Mouse (Mus musculus): ENCODE measurements around the gene Srgap1. TPM values are rescaled to one million over a fixed set of nuclear protein-coding genes. Genes with fewer than 3 reads are reported as not detected.

Srgap1 gene
- total and polyA plus RNA-seq, 2 experiments from 2014 or later: 28.5 to 31.1 TPM

DNA sequence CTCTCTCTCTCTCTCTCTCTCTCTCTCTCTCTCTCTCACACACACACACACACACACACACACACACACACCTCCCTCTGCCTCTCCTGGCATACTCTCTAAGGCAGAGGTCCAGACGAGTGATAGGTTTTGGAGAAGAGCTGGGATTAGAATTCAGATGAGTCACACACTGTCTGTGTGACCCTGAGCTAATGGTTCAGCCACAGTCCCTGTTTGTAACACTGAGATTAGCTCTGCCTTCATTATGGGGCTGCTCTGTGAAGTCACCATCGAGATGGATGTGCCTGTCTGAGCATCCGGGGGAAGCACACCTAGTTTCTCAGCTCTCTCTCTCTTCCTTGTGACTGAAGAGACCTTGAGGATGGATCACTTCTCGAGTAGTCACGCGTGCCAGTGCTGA is 157.1 kb downstream of the Srgap1 start:
- no peak for TF ChIP-seq CTCF (IDR thresholded peaks at IDR 0.05)
- H3K36me3 ChIP-seq (ENCODE audit: insufficient read depth, low read length): no peaks in the 10 kb centered on the region
- no peaks in the 10 kb centered on the region for H3K9me3 ChIP-seq (ENCODE audit: low read length)
- peaks cover 13% of the 10 kb centered on the region; the same call in 1 of the 2 replicates for H3K4me1 ChIP-seq (ENCODE audit: insufficient read depth, low read length)
- DNase-seq (ENCODE audit: low spot score) (no peak), ATAC-seq (ENCODE audit: low FRiP score) (no peak)
- H3K27ac ChIP-seq (ENCODE audit: low read depth, low read length): no peak overlapping the region
- H3K4me3 ChIP-seq (ENCODE audit: low read depth, low read length): no peak overlapping the region
- no peak overlapping the region for H3K4me2 ChIP-seq (ENCODE audit: low read depth, low read length, poor library complexity, severe bottlenecking)
- no peak overlapping the region for H3K9ac ChIP-seq (replicated peaks; ENCODE audit: low read length, poor library complexity, severe bottlenecking)
- 43% methylated on average over 6 of the region's 6 CpGs for WGBS
- no peaks in the 10 kb centered on the region for H3K27me3 ChIP-seq (ENCODE audit: insufficient read depth, low read length)

DNA sequence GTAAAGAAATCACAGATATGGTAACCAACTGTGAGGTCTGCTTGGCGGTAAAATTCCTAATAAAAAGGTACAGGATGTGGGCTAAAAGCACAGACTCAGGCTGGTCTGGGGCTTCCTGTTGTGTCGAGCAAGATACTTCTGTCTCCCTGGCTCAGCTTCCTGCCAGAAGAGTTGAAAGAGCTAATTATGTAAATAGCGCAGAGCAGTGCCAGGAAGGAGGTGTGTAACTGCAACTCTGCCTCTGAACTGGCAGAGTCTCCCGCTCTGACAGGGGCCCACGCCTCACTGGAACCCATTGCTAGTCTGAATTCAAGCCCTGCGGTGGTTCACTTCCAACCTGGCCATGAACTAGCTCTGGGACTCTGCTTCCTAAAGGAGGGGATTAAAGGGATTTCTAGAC is 160.3 kb downstream of the Srgap1 start:
- Histone ChIP-seq H3K4me3 (ENCODE audit: low read depth, low read length) (no peak overlapping the region), H3K36me3 (ENCODE audit: insufficient read depth, low read length) (no peaks in the 10 kb centered on the region), H3K4me2 (ENCODE audit: low read depth, low read length, poor library complexity, severe bottlenecking) (no peak overlapping the region), H3K4me1 (ENCODE audit: insufficient read depth, low read length) (peaks cover 17% of the 10 kb centered on the region; the same call in 1 of the 2 replicates), H3K9ac (replicated peaks; ENCODE audit: low read length, poor library complexity, severe bottlenecking) (no peak overlapping the region), H3K9me3 (ENCODE audit: low read length) (no peaks in the 10 kb centered on the region), H3K27ac (ENCODE audit: low read depth, low read length) (0 out of 2 replicates have a peak overlapping the region, but pooled peaks have one; percentile 1), H3K27me3 (ENCODE audit: insufficient read depth, low read length) (no peaks in the 10 kb centered on the region)
- WGBS: 15% methylated on average over 6 of the region's 6 CpGs
- DNase-seq (ENCODE audit: low spot score) (peak; percentile 74), ATAC-seq (ENCODE audit: low FRiP score) (no peak)
- TF ChIP-seq CTCF (IDR thresholded peaks at IDR 0.05): no peak

DNA sequence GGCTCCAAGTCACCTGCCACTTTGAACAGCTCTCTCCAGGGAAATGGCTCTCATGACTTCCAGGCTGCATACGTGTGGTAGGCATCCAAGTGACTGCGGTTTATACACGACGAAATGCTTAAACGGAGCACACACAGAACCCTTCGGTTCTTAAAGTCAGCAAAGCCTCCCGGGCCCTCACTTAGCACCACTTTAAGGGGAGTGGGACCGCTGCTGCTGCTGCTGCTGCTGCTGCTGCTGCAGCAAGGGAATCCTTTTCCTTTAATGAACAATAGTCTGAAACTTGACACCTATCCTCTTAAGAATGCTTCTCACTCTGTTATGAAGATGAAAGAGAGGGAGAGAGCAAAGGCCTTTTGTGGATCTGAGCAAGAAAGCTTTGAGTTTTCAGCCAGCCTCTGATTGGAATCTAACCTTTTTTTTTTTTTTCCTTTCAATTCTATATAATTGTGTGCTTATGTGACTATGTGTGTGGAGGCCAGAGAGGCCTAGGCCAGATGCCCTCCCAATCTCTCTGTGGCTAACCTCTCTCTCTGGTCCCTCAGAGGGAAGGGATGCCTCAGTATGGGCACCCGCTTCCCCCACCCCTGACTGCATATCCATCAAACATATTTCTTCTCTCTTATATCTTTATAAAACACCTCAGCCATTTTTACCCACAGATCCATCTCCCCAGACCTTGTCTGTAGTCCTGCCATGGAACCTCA is 161.4 kb downstream of the Srgap1 start:
- peaks cover 17% of the 10 kb centered on the region; the same call in 1 of the 2 replicates for H3K4me1 ChIP-seq (ENCODE audit: insufficient read depth, low read length)
- H3K9me3 ChIP-seq (ENCODE audit: low read length): no peaks in the 10 kb centered on the region
- 18% methylated on average over 9 of the region's 9 CpGs for WGBS
- H3K4me3 ChIP-seq (ENCODE audit: low read depth, low read length): no peak overlapping the region
- no peaks in the 10 kb centered on the region for H3K36me3 ChIP-seq (ENCODE audit: insufficient read depth, low read length)
- no peak overlapping the region for H3K4me2 ChIP-seq (ENCODE audit: low read depth, low read length, poor library complexity, severe bottlenecking)
- H3K27ac ChIP-seq (ENCODE audit: low read depth, low read length): peak overlapping the region; percentile 21; the same call in 1 of the 2 replicates
- H3K27me3 ChIP-seq (ENCODE audit: insufficient read depth, low read length): no peaks in the 10 kb centered on the region
- DNase-seq (ENCODE audit: low spot score): no peak
- no peak for TF ChIP-seq CTCF (IDR thresholded peaks at IDR 0.05)
- no peak for ATAC-seq (ENCODE audit: low FRiP score)
- H3K9ac ChIP-seq (replicated peaks; ENCODE audit: low read length, poor library complexity, severe bottlenecking): no peak overlapping the region

DNA sequence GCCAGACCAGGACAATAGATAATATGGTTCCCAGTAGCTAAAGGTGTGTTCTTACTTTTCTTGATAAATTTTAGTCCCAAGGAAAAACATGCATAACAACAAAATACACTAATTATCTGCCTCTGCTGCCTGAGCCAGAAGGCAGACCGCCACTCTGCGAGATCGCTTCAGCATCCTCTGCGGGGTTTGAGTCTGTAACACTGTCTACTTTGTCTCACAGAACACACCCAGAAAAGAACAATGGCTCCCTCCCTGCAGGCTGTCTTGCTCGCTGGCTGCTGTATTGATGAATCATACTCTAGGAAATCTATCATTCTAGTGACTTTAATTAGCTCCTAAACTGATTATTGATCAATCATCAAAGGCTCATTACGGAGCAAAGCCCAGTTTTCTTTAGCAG is 164.7 kb downstream of the Srgap1 start:
- H3K4me3 ChIP-seq (ENCODE audit: low read depth, low read length): no peak overlapping the region
- no peaks in the 10 kb centered on the region for H3K9me3 ChIP-seq (ENCODE audit: low read length)
- DNase-seq (ENCODE audit: low spot score) (peak; percentile 45), ATAC-seq (ENCODE audit: low FRiP score) (no peak)
- TF ChIP-seq CTCF (IDR thresholded peaks at IDR 0.05): no peak
- H3K9ac ChIP-seq (replicated peaks; ENCODE audit: low read length, poor library complexity, severe bottlenecking): peak overlapping the region; percentile 9; the same call in 1 of the 2 replicates
- H3K36me3 ChIP-seq (ENCODE audit: insufficient read depth, low read length): no peaks in the 10 kb centered on the region
- H3K4me1 ChIP-seq (ENCODE audit: insufficient read depth, low read length): peaks cover 17% of the 10 kb centered on the region; the same call in 1 of the 2 replicates
- 13% methylated on average over 6 of the region's 6 CpGs for WGBS
- no peak overlapping the region; the same call in 1 of the 2 replicates for H3K4me2 ChIP-seq (ENCODE audit: low read depth, low read length, poor library complexity, severe bottlenecking)
- H3K27ac ChIP-seq (ENCODE audit: low read depth, low read length): 0 out of 2 replicates have a peak overlapping the region, but pooled peaks have one; percentile 1
- no peaks in the 10 kb centered on the region for H3K27me3 ChIP-seq (ENCODE audit: insufficient read depth, low read length)

DNA sequence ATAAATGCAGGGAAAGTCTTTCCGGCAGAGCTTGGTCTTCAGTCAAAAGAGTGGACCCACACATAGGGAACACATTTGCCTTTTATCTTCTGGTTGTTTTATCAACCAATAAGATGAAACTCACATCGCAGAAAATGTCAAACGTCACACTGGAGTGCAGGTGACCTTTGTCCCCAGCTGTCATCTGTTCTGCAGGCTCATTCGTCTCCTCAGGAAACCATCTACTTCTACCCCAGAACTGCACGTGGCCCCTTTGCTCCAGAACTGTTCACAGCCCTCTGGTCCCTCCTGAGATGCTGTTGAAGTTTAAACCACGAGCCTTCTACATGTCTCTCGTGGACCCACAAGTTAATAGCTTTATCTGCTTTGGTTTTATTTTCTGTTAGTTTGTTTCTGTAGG is 168.3 kb downstream of the Srgap1 start:
- no peak overlapping the region for H3K4me2 ChIP-seq (ENCODE audit: low read depth, low read length, poor library complexity, severe bottlenecking)
- H3K9ac ChIP-seq (replicated peaks; ENCODE audit: low read length, poor library complexity, severe bottlenecking): no peak overlapping the region
- no peak overlapping the region for H3K4me3 ChIP-seq (ENCODE audit: low read depth, low read length)
- DNase-seq (ENCODE audit: low spot score) (no peak), ATAC-seq (ENCODE audit: low FRiP score) (no peak)
- H3K36me3 ChIP-seq (ENCODE audit: insufficient read depth, low read length): no peaks in the 10 kb centered on the region
- no peak for TF ChIP-seq CTCF (IDR thresholded peaks at IDR 0.05)
- H3K27me3 ChIP-seq (ENCODE audit: insufficient read depth, low read length): no peaks in the 10 kb centered on the region
- no peaks in the 10 kb centered on the region for H3K4me1 ChIP-seq (ENCODE audit: insufficient read depth, low read length)
- WGBS: 56% methylated on average over 7 of the region's 7 CpGs
- no peak overlapping the region for H3K27ac ChIP-seq (ENCODE audit: low read depth, low read length)
- H3K9me3 ChIP-seq (ENCODE audit: low read length): no peaks in the 10 kb centered on the region

DNA sequence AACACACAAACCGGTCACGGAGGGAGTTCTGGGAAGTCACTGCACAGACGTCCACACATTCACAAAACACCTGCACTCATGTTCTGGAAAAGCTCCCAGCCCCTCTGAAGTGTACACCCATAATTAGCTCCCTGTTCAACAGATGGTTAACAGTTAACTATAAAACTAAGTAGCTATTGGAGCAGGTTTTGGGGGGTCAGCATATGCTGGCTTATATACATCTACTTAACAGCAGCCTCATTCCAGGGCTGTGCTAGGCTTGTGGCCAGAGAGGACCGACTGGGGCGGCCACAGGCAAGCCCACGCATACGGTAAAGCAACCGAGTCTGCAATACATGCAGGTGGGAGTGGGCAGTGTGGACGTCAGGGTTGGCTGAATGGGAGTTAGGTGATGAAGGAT is 169.2 kb downstream of the Srgap1 start:
- Histone ChIP-seq H3K9me3 (ENCODE audit: low read length) (no peaks in the 10 kb centered on the region), H3K9ac (replicated peaks; ENCODE audit: low read length, poor library complexity, severe bottlenecking) (no peak overlapping the region), H3K27me3 (ENCODE audit: insufficient read depth, low read length) (no peaks in the 10 kb centered on the region), H3K4me1 (ENCODE audit: insufficient read depth, low read length) (no peaks in the 10 kb centered on the region), H3K36me3 (ENCODE audit: insufficient read depth, low read length) (no peaks in the 10 kb centered on the region), H3K4me3 (ENCODE audit: low read depth, low read length) (no peak overlapping the region), H3K27ac (ENCODE audit: low read depth, low read length) (no peak overlapping the region), H3K4me2 (ENCODE audit: low read depth, low read length, poor library complexity, severe bottlenecking) (no peak overlapping the region)
- DNase-seq (ENCODE audit: low spot score): no peak
- TF ChIP-seq CTCF (IDR thresholded peaks at IDR 0.05): no peak
- WGBS: 85% methylated on average over 9 of the region's 9 CpGs
- no peak for ATAC-seq (ENCODE audit: low FRiP score)
